Mouse (Mus musculus) skeletal muscle tissue, adult 2 months (tissue): ENCODE data around the gene 2610528J11Rik.
"Not testable (repeated sequence)": the region's sequence is repeated elsewhere in the genome, so short reads cannot be mapped to it uniquely, and the experiment has no call there.

Source experiments
- DNase-seq: peaks from one replicate; pipeline ENCODE4 v3.0.0-alpha.2; 2012; ENCODE audit warnings: low read depth, low spot score

2610528J11Rik gene

GRCm38 (mm10) chr4:118542510-118543157 lies 15.8 kb downstream of the 2610528J11Rik start:
- DNase-seq: no peak

GRCm38 (mm10) chr4:118543158-118543530 lies 16.3 kb downstream of the 2610528J11Rik start:
- DNase-seq: no peak

- no peak for DNase-seq
Observed at GRCm38 (mm10) chr4:118543592-118544260, 16.9 kb downstream of the 2610528J11Rik start, which contains the start of gene Tmem125. Gene Tmem125, minus strand, starts transcription at chr4:118544044.

- no peak for DNase-seq
Observed at GRCm38 (mm10) chr4:118544441-118545127, 17.8 kb downstream of the 2610528J11Rik start.

GRCm38 (mm10) chr4:118547424-118548129 lies 20.8 kb downstream of the 2610528J11Rik start:
- not testable (repeated sequence) for DNase-seq

GRCm38 (mm10) chr4:118548130-118548480 lies 21.3 kb downstream of the 2610528J11Rik start:
- DNase-seq: peak; percentile 86

GRCm38 (mm10) chr4:118553039-118553649 lies 26.3 kb downstream of the 2610528J11Rik start:
- DNase-seq: no peak

GRCm38 (mm10) chr4:118564062-118564925 lies 37.5 kb downstream of the 2610528J11Rik start:
- DNase-seq: no peak

GRCm38 (mm10) chr4:118564926-118565279 lies 38.1 kb downstream of the 2610528J11Rik start:
- DNase-seq: no peak

- DNase-seq: no peak
Observed at GRCm38 (mm10) chr4:118566161-118566676, 39.4 kb downstream of the 2610528J11Rik start.

GRCm38 (mm10) chr4:118568709-118569108 lies 41.9 kb downstream of the 2610528J11Rik start:
- DNase-seq: no peak

- no peak for DNase-seq
Observed at GRCm38 (mm10) chr4:118569320-118569719, 42.5 kb downstream of the 2610528J11Rik start.

GRCm38 (mm10) chr4:118571441-118571840 lies 44.6 kb downstream of the 2610528J11Rik start:
- no peak for DNase-seq

- peak; percentile 13 for DNase-seq
Observed at GRCm38 (mm10) chr4:118576097-118576496, 49.3 kb downstream of the 2610528J11Rik start.

- no peak for DNase-seq
Observed at GRCm38 (mm10) chr4:118579313-118579712, 52.5 kb downstream of the 2610528J11Rik start.
